Mouse (Mus musculus) adrenal gland, adult 2 months (tissue): ENCODE measurements around the gene Col3a1. TPM values are rescaled to one million over a fixed set of nuclear protein-coding genes. Genes with fewer than 3 reads are reported as not detected.

ENCODE experiments used
- DNase-seq: peaks from one replicate; pipeline ENCODE4 v3.0.0; 2021
- microRNA-seq, 2 experiments: library from miRNA; unstranded; fragments of <30 nt; microRNA quantifications; one replicate each; pipeline ENCODE4 v1.2.0; 2021
- polyA plus RNA-seq: library from polyadenylated mRNA; depleted of rRNA; stranded (reverse); fragments of >200 nt; gene quantifications from 2 replicates; pipeline ENCODE4 v1.2.3, GENCODE M21; 2012; rRNA removed
- total RNA-seq, 2 experiments: library from RNA; stranded (reverse); gene quantifications; 2 replicates each; pipeline ENCODE4 v1.2.3; 2021

Gene Col3a1
- total and polyA plus RNA-seq, 3 experiments = 13.0 to 156 (median 72.7) TPM

DNA sequence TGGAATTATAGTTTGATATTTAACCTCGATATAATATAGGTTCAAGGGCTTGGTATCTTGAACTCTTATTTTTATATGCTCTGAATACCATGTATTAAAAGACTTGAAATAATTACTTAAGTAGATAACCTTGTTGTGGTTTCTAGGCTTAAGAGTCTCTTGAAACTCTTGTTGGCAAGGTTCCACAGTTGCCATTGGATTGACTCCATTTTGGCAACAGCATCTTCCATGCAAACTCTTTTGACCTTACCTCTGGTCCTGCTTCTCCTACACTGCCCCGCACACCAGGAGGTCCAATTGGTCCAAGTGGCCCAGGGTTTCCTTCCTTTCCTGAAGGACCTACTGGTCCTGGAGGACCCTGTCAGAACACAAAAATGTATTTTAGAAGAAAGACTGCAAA lies 70.5 kb downstream of the Col3a1 start:
- DNase-seq = no peak

Small RNAs within 50 kb of the gene (microRNA-seq; reads per million reads assigned to microRNA genes)
- 1.1 to 1.7 reads per million in 2 experiments for gene Gm47302

Other genes with a start within 250 kb of the Col3a1 start
- gene Col5a2, start 191.7 kb downstream of the Col3a1 start, total RNA-seq = 10 to 100 TPM in 1 of 2 experiments, 1 to 10 TPM in 1; 5.5 to 10.6 TPM
- 1.3 and 1.6 TPM in 2 replicates for gene Col5a2, start 191.7 kb downstream of the Col3a1 start, polyA plus RNA-seq